Mouse (Mus musculus): ENCODE measurements around the gene Pdia6.
A peak's percentile ranks its signal among the peaks of the same experiment; 100 is the strongest.

Pdia6 gene

GRCm38 (mm10) chr12:17265971-17266672 lies at the start of gene Pdia6:
Pdia6 (plus strand) TSS chr12:17266545.
- DNase-seq (ENCODE audit: inconsistent ontology term) = peak; percentile 98

- peak; percentile 27 for DNase-seq (ENCODE audit: inconsistent ontology term)
Observed at GRCm38 (mm10) chr12:17218390-17218789, 48.0 kb upstream of the Pdia6 start.

DNA sequence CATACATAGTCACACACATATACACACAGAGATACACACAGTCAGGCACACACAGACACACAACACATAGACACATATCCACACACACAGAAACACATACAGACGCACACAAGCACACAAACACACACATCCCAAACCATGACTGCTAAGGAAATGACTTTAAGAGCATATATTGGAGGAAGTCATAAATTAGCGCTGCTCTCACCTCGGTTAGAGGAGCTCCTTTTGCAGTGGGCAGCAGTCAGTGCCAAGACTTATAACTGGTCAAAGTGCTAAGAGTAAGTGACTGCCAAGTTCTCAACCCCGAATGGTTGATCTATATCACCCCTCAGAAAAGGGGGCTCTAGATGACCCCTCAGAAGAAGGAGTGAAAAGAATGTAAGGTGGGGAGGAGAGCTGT lies 47.2 kb upstream of the Pdia6 start:
- DNase-seq (ENCODE audit: inconsistent ontology term) = no peak

- peak; percentile 95 for DNase-seq (ENCODE audit: inconsistent ontology term)
Observed at GRCm38 (mm10) chr12:17220631-17221030, 45.7 kb upstream of the Pdia6 start.

DNA sequence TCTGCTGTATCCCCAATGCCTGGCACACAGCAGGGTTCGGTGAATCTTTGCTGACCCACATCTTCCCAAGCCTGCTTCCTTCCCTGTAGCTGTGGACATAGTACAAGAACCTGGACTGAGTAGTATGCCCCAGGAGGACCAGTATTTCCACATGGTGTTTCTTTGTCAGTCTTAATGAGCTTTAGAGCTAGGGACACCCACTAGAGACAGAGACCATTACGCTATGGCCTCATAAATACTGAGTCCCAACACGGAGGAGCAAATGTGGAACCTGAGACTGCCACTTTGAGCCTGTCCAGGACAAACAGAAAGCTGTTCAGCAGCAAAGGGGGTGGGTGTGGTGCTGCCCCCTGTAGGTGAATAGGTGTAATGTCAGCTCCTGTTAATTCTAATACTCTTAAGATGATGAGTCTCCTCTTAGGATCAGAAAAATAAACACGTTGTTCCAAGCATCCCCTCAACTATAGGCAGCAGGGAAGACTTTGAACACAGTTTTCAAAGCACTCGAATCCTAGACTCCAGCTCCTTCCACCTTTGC lies 44.4 kb upstream of the Pdia6 start:
- DNase-seq (ENCODE audit: inconsistent ontology term) = no peak

GRCm38 (mm10) chr12:17223050-17223449 lies 43.3 kb upstream of the Pdia6 start:
- peak; percentile 19 for DNase-seq (ENCODE audit: inconsistent ontology term)

DNA sequence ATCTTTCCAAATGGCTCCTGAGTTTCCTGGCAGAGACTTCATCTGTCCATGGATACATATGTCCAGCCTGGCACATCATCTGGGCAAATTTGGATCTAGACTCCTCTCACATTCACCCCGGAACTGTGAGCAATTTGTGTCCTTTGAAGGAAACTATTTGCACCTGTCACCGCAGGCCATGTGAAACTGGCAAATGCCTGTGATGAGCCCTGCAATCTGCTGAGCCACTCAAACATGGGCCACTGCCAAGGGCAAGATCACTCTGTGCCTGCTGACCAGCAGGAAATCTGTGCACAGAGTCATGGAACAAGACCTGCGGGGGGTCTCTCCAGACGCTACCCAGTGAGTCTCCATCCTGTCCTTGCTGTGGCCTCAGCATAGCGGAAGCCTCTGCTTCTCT lies 41.3 kb upstream of the Pdia6 start:
- DNase-seq (ENCODE audit: inconsistent ontology term) = peak; percentile 75

- DNase-seq (ENCODE audit: inconsistent ontology term) = no peak
Observed at GRCm38 (mm10) chr12:17227903-17228302, 38.4 kb upstream of the Pdia6 start.

DNA sequence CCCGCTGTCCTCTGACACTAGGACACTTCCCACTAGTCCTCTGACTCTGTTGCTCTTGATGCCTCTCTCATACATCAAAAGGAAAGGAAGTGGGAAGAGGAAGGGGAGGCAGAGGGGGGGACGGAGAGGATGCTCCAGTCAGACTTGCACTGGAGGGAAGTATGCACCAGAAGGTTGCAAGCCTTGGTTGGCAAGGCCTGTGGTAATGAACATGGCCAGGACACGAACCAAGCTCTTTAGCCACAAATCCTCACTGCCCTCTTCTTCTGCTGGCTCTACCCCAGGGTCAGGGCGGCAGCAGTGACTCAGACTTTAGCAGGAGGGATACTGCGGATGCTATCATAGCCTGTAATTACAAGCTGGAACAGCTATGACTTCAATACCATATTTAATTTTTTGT lies 35.8 kb upstream of the Pdia6 start:
- DNase-seq (ENCODE audit: inconsistent ontology term) = no peak

- no peak for DNase-seq (ENCODE audit: inconsistent ontology term)
Observed at GRCm38 (mm10) chr12:17231513-17231912, 34.8 kb upstream of the Pdia6 start.

DNA sequence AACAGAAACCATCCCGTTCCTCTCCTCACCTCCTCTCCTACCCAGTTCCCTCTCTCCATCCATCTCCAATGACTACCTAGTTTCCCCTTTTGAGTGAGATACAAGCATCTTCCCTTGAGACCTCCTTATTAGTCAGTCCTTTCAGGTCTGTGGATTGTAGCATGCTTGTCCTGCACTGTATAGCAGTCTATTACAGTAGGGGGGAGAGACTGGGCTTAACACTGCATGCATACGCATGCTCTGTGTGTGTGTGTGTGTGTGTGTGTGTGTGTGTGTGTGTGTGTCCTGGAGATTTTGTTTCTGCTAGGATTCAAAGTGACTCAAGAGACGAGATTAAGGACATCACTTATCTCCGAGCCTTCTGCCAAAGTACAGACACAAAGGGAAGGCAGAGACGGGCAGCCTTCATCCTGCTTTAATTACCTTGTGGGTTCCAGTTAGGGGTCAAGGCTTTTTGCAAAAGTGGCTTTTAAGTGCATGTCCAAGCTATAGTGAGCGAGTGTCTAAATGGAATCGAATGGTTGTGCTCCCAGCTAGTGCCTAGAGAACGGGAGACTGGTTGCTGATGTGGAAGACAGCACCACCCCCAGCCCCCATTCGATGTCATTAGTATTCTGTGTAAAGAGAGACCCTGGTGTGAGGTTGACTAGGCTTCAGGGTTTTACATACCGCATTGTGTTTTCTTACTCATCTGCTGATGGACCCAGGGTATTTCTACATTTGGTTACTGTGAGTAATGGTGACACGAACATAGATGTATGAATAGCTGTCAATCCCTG lies 30.6 kb upstream of the Pdia6 start:
- DNase-seq (ENCODE audit: inconsistent ontology term) = no peak

DNA sequence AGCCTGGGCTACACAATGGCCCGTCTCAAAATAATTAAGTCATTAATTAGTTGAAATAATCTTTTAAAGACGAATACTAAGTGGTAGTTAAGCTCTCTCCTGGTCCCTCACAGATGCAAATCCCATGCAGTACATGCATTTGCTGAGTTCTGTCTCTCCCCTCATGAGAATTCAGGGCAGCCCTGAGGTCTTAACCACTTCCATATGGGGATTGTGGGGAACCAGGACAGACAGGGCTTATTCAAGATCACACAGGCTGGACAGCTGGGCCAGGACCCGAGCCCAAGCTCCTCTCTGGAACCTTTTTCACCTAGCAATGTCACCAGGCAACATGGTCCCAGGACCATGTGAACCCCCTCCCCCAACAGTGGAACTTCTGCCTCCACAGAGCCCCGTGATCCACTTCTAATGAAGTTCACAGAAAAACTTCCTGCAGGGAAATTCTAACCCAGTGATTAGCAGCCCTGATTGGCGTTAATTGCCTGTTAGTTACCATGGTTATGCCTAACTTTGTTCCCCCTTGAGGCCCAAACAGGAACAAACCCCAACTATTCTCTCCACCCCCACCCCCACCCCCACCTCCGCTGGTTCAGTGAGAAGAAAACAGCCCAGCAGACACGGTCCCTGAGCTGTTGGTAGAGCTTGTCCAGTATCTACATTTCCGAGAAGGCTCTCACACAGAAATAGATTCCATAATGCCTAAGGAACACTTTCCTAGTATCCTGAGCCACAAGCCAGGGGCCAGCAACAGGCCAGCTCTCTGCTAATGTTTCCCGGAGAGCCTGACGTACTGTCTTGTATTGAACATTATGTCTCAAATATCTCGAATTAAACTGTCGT lies 27.5 kb upstream of the Pdia6 start:
- DNase-seq (ENCODE audit: inconsistent ontology term) = peak; percentile 51

GRCm38 (mm10) chr12:17239428-17239688 lies 27.0 kb upstream of the Pdia6 start:
- no peak for DNase-seq (ENCODE audit: inconsistent ontology term)

- no peak for DNase-seq (ENCODE audit: inconsistent ontology term)
Observed at GRCm38 (mm10) chr12:17241016-17241415, 25.3 kb upstream of the Pdia6 start.

DNA sequence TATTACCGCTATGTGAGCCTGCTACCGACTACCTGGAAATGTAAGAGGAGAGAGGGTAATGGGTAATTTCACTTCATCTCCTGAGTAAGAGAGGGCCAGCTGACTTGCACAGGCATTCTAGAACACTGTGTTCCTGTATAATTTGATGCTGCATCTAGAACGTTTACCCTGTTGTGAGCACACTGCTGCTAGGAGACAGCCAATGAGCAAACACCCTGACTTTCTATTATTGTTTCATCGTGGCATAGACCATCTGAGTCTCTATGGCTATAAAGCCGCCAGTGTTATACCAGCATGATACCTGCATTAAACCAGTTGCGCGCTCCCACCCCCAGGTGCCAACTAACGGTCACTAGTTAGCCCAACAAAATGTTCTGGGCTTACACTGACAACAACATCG lies 24.7 kb upstream of the Pdia6 start:
- no peak for DNase-seq (ENCODE audit: inconsistent ontology term)

- DNase-seq (ENCODE audit: inconsistent ontology term) = no peak
Observed at GRCm38 (mm10) chr12:17242041-17242440, 24.3 kb upstream of the Pdia6 start.

DNA sequence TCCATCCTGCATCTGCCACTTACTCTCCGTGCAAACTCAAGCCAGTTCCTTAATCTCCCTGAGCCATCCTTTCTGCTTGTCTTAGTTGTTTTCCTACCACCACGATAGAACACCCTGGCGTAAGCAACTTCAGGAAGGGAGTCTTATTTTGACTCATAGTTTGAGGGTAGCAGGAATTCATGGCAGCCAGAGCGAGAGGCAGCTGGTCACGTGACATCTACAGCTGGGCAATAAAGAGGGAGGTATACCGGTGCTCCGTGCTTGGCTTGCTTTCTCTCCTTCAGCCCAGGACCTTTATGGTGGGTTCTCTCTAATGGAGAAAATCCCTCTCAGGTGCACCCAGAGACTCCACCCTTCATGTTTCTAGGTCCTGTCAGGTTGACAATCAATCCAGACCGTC lies 15.4 kb upstream of the Pdia6 start:
- no peak for DNase-seq (ENCODE audit: inconsistent ontology term)

DNA sequence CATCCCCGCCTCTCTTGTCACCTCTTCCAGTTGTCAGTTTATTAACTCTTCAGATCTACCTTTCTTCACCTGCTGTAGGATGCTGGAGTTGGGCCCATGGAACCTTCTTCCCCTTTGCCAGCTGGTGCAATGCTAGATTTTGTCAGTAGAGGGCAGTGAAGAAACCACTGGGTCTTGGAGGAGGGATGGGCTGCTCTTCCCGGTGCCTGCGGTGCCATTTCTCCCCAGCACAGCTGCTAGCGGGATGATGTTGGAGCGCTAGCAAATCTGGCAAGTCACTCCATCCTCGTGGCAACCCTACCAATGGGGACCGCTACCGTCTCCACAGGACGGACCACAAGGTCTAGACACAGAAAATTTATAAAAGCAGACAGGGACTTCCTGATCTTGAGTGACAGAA lies 13.3 kb upstream of the Pdia6 start:
- peak; percentile 53 for DNase-seq (ENCODE audit: inconsistent ontology term)

GRCm38 (mm10) chr12:17255602-17256001 lies 10.7 kb upstream of the Pdia6 start:
- DNase-seq (ENCODE audit: inconsistent ontology term) = no peak

DNA sequence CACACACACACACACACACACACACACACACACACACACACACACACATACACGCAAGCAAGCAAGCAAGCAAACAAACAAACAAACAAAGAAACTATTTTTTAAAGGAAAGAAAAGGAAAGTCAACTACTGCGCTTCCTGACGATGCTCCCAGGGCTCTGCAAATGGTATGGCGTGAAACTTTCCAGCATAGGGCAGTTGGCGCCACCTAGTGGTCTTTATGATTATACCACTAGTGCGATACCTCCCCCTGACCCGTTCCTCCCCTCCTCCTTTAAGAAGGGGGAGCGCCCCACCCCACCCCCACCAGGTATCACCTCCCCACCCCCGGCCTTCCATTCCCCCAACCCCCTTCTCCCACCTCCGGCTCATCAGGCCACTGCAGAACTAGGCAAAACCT lies 9.4 kb upstream of the Pdia6 start:
- no peak for DNase-seq (ENCODE audit: inconsistent ontology term)

GRCm38 (mm10) chr12:17258431-17258830 lies 7.9 kb upstream of the Pdia6 start:
- DNase-seq (ENCODE audit: inconsistent ontology term) = no peak

- peak; percentile 58 for DNase-seq (ENCODE audit: inconsistent ontology term)
Observed at GRCm38 (mm10) chr12:17261005-17261404, 5.3 kb upstream of the Pdia6 start.
